Mouse (Mus musculus) kidney, embryonic 15.5 days (tissue): ENCODE results near the gene 2810006K23Rik. TPM values are rescaled to one million over a fixed set of nuclear protein-coding genes. Genes with fewer than 3 reads are reported as not detected.
A peak's percentile ranks its signal among the peaks of the same experiment; 100 is the strongest.

Experiments
- ATAC-seq: fragments of 200-750 bp; cut with Nextera tagmentation; replicated peaks from 2 replicates; pipeline ENCODE4 v1.8.0; 2017; ENCODE audit warnings: moderate TSS enrichment; ENCODE audit not compliant: low FRiP score
- H3K27ac ChIP-seq: fragments of 300-500 bp; sonication (generic); 2 replicates; pipeline ENCODE4 v1.5.1; 2015; ENCODE audit warnings: mild to moderate bottlenecking, inconsistent platforms
- H3K27me3 ChIP-seq: fragments of 300-500 bp; sonication (generic); 2 replicates; pipeline ENCODE4 v1.6.1; 2015; ENCODE audit warnings: inconsistent platforms
- H3K36me3 ChIP-seq: fragments of 300-500 bp; sonication (generic); 2 replicates; pipeline ENCODE4 v1.6.1; 2015; ENCODE audit warnings: inconsistent platforms
- H3K4me1 ChIP-seq: fragments of 300-500 bp; sonication (generic); 2 replicates; pipeline ENCODE4 v1.6.1; 2015; ENCODE audit warnings: inconsistent platforms
- H3K4me2 ChIP-seq: fragments of 300-500 bp; sonication (generic); 2 replicates; pipeline ENCODE4 v1.6.1; 2015; ENCODE audit warnings: moderate library complexity, mild to moderate bottlenecking, inconsistent platforms
- H3K4me3 ChIP-seq: fragments of 300-500 bp; sonication (generic); replicated peaks from 2 replicates; pipeline ENCODE4 v1.5.1; 2015; ENCODE audit warnings: mild to moderate bottlenecking, inconsistent platforms
- H3K9ac ChIP-seq: fragments of 300-500 bp; sonication (generic); 2 replicates; pipeline ENCODE4 v1.6.1; 2015; ENCODE audit warnings: mild to moderate bottlenecking, inconsistent platforms
- H3K9me3 ChIP-seq: fragments of 300-500 bp; sonication (generic); replicated peaks from 2 replicates; pipeline ENCODE4 v1.6.1; 2016; ENCODE audit warnings: inconsistent platforms
- WGBS: fragments of 180-500 bp; shearing (Covaris S2); methylation state at CpG from one replicate; pipeline ENCODE4 v1.1.7; 2015; ENCODE audit warnings: mixed read lengths; 5-methylcytosine and 5-hydroxymethylcytosine counted together
- polyA plus RNA-seq: library from polyadenylated mRNA; unstranded; fragments of >200 nt; fragmentation: Nextera tagmentation; extraction: Ambion mirVana; gene quantifications from 2 replicates; pipeline ENCODE4 v1.2.1, GENCODE M21; 2015

The 2810006K23Rik gene
- polyA plus RNA-seq, 1 experiment from 2014 or later: 20.0 TPM

DNA sequence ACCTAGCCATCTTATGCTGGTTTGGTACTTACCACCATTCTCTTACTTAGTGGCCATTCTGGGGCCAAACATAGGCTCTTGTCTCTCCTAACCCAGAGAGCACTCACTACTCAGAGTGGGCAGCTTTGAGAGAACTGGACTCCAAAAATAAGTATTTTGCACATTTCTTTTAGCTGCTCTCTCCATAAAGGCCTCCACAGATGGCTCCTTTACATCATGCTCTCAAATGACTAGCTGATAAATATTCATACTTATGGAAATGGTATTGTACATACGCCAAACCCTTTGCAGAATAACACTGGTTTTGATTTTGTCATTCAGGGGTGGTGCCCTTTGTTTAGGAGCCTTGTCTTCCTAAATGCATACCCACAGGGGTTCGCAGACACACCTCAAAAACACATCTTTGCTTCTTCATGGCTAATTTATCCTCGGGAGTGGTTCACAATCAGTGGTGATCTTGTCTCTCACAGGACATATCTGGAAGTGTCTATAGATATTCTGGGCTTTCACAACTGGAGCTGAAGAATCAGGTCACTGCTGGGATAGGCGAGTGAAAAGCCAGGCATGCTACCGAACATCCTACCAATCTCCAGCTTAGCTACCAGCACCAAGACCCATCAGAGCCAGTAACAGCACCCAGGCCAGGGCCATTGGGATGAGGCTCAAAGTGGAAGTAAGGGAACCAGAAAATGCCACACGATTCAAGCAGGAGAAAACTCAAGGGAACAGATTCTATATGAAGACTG lies 36.5 kb downstream of the 2810006K23Rik start:
- Histone ChIP-seq H3K27ac (no peak overlapping the region), H3K9ac (no peak overlapping the region), H3K4me2 (no peak overlapping the region), H3K4me3 (no peak overlapping the region), H3K4me1 (no peaks in the 10 kb centered on the region), H3K36me3 (peaks cover 16% of the 10 kb centered on the region), H3K9me3 (no peaks in the 10 kb centered on the region), H3K27me3 (no peaks in the 10 kb centered on the region)
- no peak for ATAC-seq
- WGBS: 93% methylated on average over 6 of the region's 6 CpGs

DNA sequence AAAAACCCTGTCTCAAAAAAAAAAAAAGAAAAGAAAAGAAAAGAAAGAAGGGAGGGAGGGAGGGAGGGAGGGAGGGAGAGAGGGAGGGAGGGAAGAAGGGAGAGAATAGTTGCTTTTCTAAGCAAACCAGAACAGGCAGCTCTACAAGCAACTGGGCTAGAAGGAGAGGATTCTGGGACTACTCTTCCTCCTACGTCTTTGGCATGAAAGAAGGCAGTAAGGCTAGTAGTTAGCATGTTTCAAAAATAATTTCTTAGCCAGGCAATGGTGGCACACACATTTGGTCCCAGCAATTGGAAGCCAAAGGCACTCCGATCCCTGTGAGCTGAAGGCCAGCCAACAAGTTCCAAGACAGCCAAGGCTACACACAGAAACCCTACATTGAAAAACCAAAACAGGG lies 37.9 kb downstream of the 2810006K23Rik start:
- WGBS: 89% methylated on average over 2 of the region's 2 CpGs

DNA sequence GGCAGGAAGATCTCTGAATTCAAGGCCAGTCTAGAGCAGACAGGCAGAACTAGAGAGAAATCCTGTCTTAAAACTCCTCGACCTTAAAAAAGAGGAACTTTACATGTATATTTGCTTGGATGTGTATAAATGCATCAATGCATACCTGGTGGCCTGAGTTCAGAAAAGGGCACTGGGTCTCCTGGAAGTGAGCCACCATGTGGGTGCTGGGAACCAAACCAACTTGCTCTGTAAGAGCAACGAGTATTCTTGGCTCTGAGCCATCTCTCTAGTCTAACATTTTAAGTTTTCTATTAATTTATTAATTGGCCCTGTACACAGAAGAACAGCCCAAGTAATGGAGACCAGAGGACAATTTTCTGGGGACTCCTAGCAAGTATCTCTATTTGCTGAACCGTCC lies 38.8 kb downstream of the 2810006K23Rik start:
- Histone ChIP-seq H3K4me3 (no peak overlapping the region), H3K4me2 (no peak overlapping the region), H3K27me3 (no peaks in the 10 kb centered on the region), H3K9ac (no peak overlapping the region), H3K9me3 (no peaks in the 10 kb centered on the region), H3K27ac (peak overlapping the region; percentile 19), H3K4me1 (no peaks in the 10 kb centered on the region), H3K36me3 (peaks cover 40% of the 10 kb centered on the region)
- 60% methylated on average over 3 of the region's 3 CpGs for WGBS
- 0 out of 2 replicates have a peak, but pooled peaks have one; percentile 25 for ATAC-seq

More for the DNA sequence above, 37.9 kb downstream of the 2810006K23Rik start:
- Histone ChIP-seq H3K27ac (no peak overlapping the region), H3K9me3 (no peaks in the 10 kb centered on the region), H3K4me1 (no peaks in the 10 kb centered on the region), H3K4me3 (no peak overlapping the region), H3K27me3 (no peaks in the 10 kb centered on the region), H3K9ac (no peak overlapping the region), H3K4me2 (no peak overlapping the region), H3K36me3 (peaks cover 30% of the 10 kb centered on the region)
- no peak for ATAC-seq

DNA sequence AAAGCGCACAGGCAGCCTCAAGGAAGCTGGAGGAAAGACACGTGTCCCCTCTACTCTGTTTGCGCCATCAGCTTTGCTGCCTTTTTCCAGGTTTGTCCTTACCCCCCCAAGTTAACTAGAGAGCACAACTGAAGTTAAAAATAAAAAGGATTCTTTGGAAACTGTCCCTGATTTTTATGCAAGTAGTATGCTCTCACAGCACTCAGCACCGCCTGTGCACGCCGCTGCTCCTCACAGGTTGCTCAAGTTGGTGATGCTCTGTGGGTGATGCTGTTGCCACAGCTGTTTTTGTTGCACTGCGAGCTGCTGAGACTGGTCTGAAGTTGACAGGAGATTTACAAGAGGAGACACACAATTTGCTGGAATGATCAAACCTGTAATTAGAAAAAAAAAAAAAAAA lies 46.4 kb downstream of the 2810006K23Rik start:
- Histone ChIP-seq H3K4me3 (no peak overlapping the region), H3K27ac (no peak overlapping the region), H3K4me2 (no peak overlapping the region), H3K9ac (no peak overlapping the region), H3K4me1 (no peaks in the 10 kb centered on the region), H3K9me3 (no peaks in the 10 kb centered on the region), H3K36me3 (peaks cover 94% of the 10 kb centered on the region), H3K27me3 (no peaks in the 10 kb centered on the region)
- no peak for ATAC-seq
- WGBS: 96% methylated on average over 7 of the region's 7 CpGs

DNA sequence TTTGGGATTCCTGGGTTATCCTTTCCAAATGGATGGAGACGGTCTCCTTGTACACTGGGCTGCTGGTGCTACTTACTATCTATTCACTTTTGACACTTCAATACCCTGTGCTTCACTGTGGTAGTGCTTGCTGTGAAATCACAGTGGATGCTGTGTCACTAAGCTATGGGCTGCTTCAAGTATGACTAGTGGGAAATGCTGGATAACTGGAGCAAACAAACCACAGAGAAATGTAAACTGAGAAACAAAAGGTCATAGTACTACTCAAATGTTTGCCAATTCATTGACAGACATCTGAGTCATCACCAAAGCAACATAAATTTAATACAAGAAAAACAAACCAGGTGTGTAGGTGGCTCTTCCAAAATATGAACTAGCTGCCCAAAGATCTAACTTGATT lies 48.5 kb downstream of the 2810006K23Rik start:
- 98% methylated on average over 1 of the region's 1 CpGs for WGBS

DNA sequence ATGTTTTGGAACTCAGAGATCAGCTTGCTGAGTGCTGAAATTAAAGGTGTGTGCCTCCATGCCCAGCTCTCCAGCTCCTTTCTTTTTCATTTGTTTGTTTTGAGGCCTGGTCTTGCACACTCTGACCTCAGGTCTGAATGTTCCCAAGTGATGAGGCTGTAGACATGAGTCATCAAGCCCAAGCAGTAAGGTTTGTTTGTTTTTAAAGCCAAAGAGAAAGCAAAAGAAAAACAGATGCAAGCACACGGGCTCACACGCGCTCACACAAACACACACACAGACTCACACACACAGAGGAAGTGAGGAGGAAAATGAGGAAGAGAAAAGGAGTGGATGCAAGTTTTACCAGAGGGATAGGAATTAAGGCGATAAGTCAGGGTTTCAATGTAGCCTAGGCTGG lies 49.3 kb downstream of the 2810006K23Rik start:
- no peak overlapping the region for H3K4me3 ChIP-seq
- no peak for ATAC-seq
- H3K9me3 ChIP-seq: no peaks in the 10 kb centered on the region
- H3K27ac ChIP-seq: no peak overlapping the region
- no peak overlapping the region for H3K4me2 ChIP-seq
- H3K27me3 ChIP-seq: no peaks in the 10 kb centered on the region
- H3K4me1 ChIP-seq: no peaks in the 10 kb centered on the region
- WGBS: 90% methylated on average over 4 of the region's 4 CpGs
- H3K9ac ChIP-seq: no peak overlapping the region
- H3K36me3 ChIP-seq: peaks cover 94% of the 10 kb centered on the region

More for the DNA sequence above, 48.5 kb downstream of the 2810006K23Rik start:
- H3K4me2 ChIP-seq: no peak overlapping the region
- H3K36me3 ChIP-seq: peaks cover 94% of the 10 kb centered on the region
- no peak overlapping the region for H3K27ac ChIP-seq
- no peak overlapping the region for H3K9ac ChIP-seq
- no peaks in the 10 kb centered on the region for H3K9me3 ChIP-seq
- H3K4me1 ChIP-seq: no peaks in the 10 kb centered on the region
- no peak overlapping the region for H3K4me3 ChIP-seq
- no peak for ATAC-seq
- no peaks in the 10 kb centered on the region for H3K27me3 ChIP-seq

DNA sequence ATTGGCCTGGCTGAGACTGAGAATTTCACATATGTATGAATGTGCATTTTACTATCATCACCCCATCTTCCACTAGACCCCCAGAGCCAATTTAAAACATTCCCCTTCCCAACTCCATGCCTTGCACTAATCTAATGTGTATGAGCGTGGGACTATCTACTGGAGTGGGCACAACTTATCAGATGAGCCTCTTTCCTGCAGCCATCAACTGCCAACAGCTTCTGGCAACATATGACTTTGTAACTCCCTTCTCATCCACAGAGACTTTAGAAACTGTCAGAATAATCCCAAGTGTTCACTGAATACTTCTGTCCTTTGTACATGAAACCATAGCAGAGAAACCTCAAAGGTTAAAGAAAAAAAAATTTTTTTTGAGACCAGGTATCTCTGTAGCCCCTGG lies 52.2 kb downstream of the 2810006K23Rik start:
- Histone ChIP-seq H3K27me3 (no peaks in the 10 kb centered on the region), H3K4me3 (no peak overlapping the region), H3K27ac (no peak overlapping the region), H3K36me3 (peaks cover 95% of the 10 kb centered on the region), H3K4me2 (no peak overlapping the region), H3K9ac (no peak overlapping the region), H3K9me3 (no peaks in the 10 kb centered on the region), H3K4me1 (no peaks in the 10 kb centered on the region)
- WGBS: 92% methylated on average over 1 of the region's 1 CpGs
- no peak for ATAC-seq

DNA sequence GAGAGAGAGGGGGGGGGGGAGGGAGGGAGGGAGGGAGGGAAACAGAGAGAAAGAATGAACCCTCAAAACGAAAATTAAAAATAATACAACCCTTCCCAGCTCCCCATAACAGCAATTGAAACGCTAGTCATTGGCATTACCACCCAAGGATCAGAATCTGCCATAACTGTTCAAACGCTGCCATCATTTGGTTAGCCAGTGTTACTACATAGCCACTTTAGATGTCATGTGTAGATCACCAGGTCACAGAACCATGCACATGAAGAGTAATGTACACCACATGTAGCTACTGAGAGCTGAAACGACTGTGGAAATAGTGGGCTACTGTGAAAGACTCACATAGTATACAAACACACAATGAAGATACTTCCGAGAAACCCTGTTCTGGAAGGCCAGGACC lies 60.0 kb downstream of the 2810006K23Rik start:
- Histone ChIP-seq H3K36me3 (peaks cover 93% of the 10 kb centered on the region), H3K4me1 (no peaks in the 10 kb centered on the region), H3K4me2 (no peak overlapping the region), H3K27ac (no peak overlapping the region), H3K9ac (no peak overlapping the region), H3K9me3 (no peaks in the 10 kb centered on the region), H3K27me3 (no peaks in the 10 kb centered on the region), H3K4me3 (no peak overlapping the region)
- ATAC-seq: no peak
- 75% methylated on average over 5 of the region's 5 CpGs for WGBS

Other genes with a start within 250 kb of the 2810006K23Rik start
- gene Abcb9, start 232.3 kb upstream of the 2810006K23Rik start, polyA plus RNA-seq: 1.5 and 1.7 TPM in 2 replicates
- 22.5 and 24.7 TPM in 2 replicates for gene Ogfod2, start 215.8 kb upstream of the 2810006K23Rik start, polyA plus RNA-seq
- 101 and 108 TPM in 2 replicates for gene Arl6ip4, start 212.0 kb upstream of the 2810006K23Rik start, polyA plus RNA-seq
- 3.5 and 3.6 TPM in 2 replicates for gene Pitpnm2, start 78.3 kb upstream of the 2810006K23Rik start, polyA plus RNA-seq
- 13.4 TPM in 2 replicates for gene Mphosph9, start 117 bp upstream of the 2810006K23Rik start, polyA plus RNA-seq
- 39.0 and 44.9 TPM in 2 replicates for gene Cdk2ap1, start 35.0 kb downstream of the 2810006K23Rik start, polyA plus RNA-seq
- 90.0 and 96.2 TPM in 2 replicates for gene Sbno1, start 97.9 kb downstream of the 2810006K23Rik start, polyA plus RNA-seq
- 45.5 and 49.9 TPM in 2 replicates for gene Kmt5a, start 111.8 kb downstream of the 2810006K23Rik start, polyA plus RNA-seq
- gene Rilpl2, start 150.3 kb downstream of the 2810006K23Rik start, polyA plus RNA-seq: 29.6 and 32.8 TPM in 2 replicates
- gene Snrnp35, start 155.0 kb downstream of the 2810006K23Rik start, polyA plus RNA-seq: 26.7 and 27.4 TPM in 2 replicates
- gene Rilpl1, start 203.3 kb downstream of the 2810006K23Rik start, polyA plus RNA-seq: 21.8 and 22.8 TPM in 2 replicates
- gene Tmed2, start 212.6 kb downstream of the 2810006K23Rik start, polyA plus RNA-seq: 519 and 585 TPM in 2 replicates
- gene Ddx55, start 224.8 kb downstream of the 2810006K23Rik start, polyA plus RNA-seq: 13.6 and 15.8 TPM in 2 replicates